7 mouse cellular contexts compared by ENCODE assay signal in the genomic region with DNA sequence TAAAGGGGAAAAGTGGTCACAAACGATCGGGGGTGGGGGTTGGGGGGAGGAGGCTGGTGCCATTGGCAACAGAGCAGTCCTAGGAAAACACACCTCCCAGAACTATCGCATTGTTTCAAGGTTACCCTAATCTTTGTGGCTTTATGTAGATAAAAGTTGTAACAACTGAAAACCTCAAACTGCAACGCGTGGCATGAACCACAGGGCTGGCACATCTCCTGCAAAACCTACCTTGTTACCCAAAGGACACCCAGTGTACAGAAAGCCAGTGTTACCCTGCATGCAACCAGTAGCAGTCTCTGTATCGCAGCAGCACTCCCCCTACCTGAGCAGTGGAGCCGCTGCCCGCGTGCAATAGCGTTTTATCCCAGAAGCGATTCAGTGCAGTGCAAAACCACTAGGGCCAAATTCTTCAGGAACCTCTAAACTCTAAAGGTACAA. TPM values are rescaled to one million over a fixed set of nuclear protein-coding genes. Genes with fewer than 3 reads are reported as not detected.
DNase-seq lines count a peak whose midpoint lies in the region; ATAC-seq and TF ChIP-seq lines count a peak whose summit lies in the region.

No protein-coding gene starts in this region.

- H3K4me3 ChIP-seq in forebrain, embryonic 10.5 days = peak overlapping the region; percentile 72
- peak overlapping the region; percentile 79 for H3K4me3 ChIP-seq in hindbrain, embryonic 12.5 days
- peak overlapping the region; percentile 91 for H3K4me3 ChIP-seq in left cerebral cortex, adult 2 months

- H3K4me2 ChIP-seq in hindbrain, embryonic 12.5 days (replicated peaks) = peak overlapping the region; percentile 70

- H3K27ac ChIP-seq in forebrain, embryonic 10.5 days = peak overlapping the region; percentile 92
- peak overlapping the region; percentile 86 for H3K27ac ChIP-seq in hindbrain, embryonic 12.5 days
- H3K27ac ChIP-seq in left cerebral cortex, adult 2 months = no peak overlapping the region

- no peaks in the 10 kb centered on the region for H3K9me3 ChIP-seq in forebrain, embryonic 10.5 days
- H3K9me3 ChIP-seq in hindbrain, embryonic 12.5 days (replicated peaks) = no peaks in the 10 kb centered on the region

- peaks cover 14% of the 10 kb centered on the region for H3K36me3 ChIP-seq in forebrain, embryonic 10.5 days (replicated peaks)
- H3K36me3 ChIP-seq in hindbrain, embryonic 12.5 days = no peaks in the 10 kb centered on the region

- H3K4me1 ChIP-seq in forebrain, embryonic 10.5 days = peaks cover 14% of the 10 kb centered on the region
- peaks cover 15% of the 10 kb centered on the region for H3K4me1 ChIP-seq in hindbrain, embryonic 12.5 days

- WGBS in forebrain, embryonic 10.5 days = 5% methylated on average over 11 of the region's 11 CpGs
- 4% methylated on average over 11 of the region's 11 CpGs for WGBS in hindbrain, embryonic 12.5 days

- TF ChIP-seq CTCF in left cerebral cortex, adult 2 months (IDR thresholded peaks at IDR 0.05) = peak; percentile 49

- H3K27me3 ChIP-seq in forebrain, embryonic 10.5 days (ENCODE audit: poor library complexity, severe bottlenecking) = no peaks in the 10 kb centered on the region
- H3K27me3 ChIP-seq in hindbrain, embryonic 12.5 days = no peaks in the 10 kb centered on the region

- DNase-seq in Muller cell, postnatal 12 days (ENCODE audit: inconsistent ontology term) = peak; percentile 55
- DNase-seq in c-Kit-positive CD71-negative TER-119-negative erythroid progenitor cells, embryonic 14.5 days (ENCODE audit: low read depth) = peak; percentile 28
- DNase-seq in forebrain, embryonic 10.5 days (ENCODE audit: extremely low spot score, low spot score) = peak; percentile 65
- peak; percentile 35 to 37 for DNase-seq in left cerebral cortex, adult 2 months (ENCODE audit: extremely low spot score in 1 of 2, low spot score in 2 of 2)
- DNase-seq in right cerebral cortex, postnatal 36 days (ENCODE audit: low spot score in 2 of 2) = peak; percentile 9 to 23

- intact Hi-C loops in left cerebral cortex, adult 2 months (cut with DNase I) = loop anchor here (5.0 kb wide), 1 partner anchor 48 kb away; no protein-coding TSS in a partner anchor

- H3K9ac ChIP-seq in hindbrain, embryonic 12.5 days = peak overlapping the region; percentile 77

- peak; percentile 29; the same call in 1 of the 2 replicates for ATAC-seq in hindbrain, embryonic 12.5 days (ENCODE audit: low FRiP score)
- peak; percentile 44 for ATAC-seq in megakaryocyte, adult 5-6 weeks (ENCODE audit: poor library complexity, severe bottlenecking)

RNA-seq across cellular contexts. Expression of a gene that starts 1.1 kb away (rescaled TPM):
- polyA plus RNA-seq in forebrain, embryonic 10.5 days (2016; fragmentation: Nextera tagmentation; extraction: Ambion mirVana) = 28.1 and 29.0 TPM in 2 replicates
- polyA plus RNA-seq in hindbrain, embryonic 12.5 days (2016; fragmentation: Nextera tagmentation; extraction: Ambion mirVana) = 49.5 and 50.0 TPM in 2 replicates
- 10 to 100 TPM; 14.9 to 19.6 TPM for total RNA-seq in left cerebral cortex, adult 2 months (2021)
- total RNA-seq in megakaryocyte, adult 5-6 weeks (2015) = 21.9 and 23.8 TPM in 2 replicates
- 21.6 and 23.1 TPM in 2 replicates for total RNA-seq in megakaryocyte, adult 5-6 weeks (2017)
